Mouse (Mus musculus): ENCODE results near the gene Spx. TPM values are rescaled to one million over a fixed set of nuclear protein-coding genes. Genes with fewer than 3 reads are reported as not detected.

Spx gene
- total RNA-seq, 2 experiments from 2014 or later, result 0.26 TPM; not detected in 1

- no peak for ATAC-seq (ENCODE audit: poor library complexity, severe bottlenecking)
These were observed 11.7 kb downstream of the Spx start for GRCm38 (mm10) chr6:142424976-142425375.

DNA sequence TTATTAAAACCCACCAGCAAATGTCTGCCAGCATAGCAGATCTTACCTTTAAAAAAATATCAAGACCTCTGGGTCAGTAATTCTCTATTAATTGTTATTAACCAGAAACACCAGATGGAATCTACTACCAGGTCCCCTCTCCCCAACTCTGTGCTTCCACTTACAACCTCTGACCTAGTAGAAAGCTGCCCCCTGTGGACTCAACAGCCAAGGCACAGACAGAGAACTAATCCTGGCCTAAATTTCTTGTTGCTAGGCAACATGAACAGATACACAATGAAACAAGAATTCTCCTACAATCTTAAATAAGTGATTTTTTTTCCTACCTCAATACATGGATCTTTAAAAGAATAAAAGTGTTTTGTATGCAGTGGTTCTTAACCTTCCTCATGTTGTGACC, 15.8 kb downstream of the Spx start:
- ATAC-seq (ENCODE audit: poor library complexity, severe bottlenecking), result no peak

GRCm38 (mm10) chr6:142451381-142451780, 38.1 kb downstream of the Spx start:
- no peak for ATAC-seq (ENCODE audit: poor library complexity, severe bottlenecking)

- ATAC-seq (ENCODE audit: poor library complexity, severe bottlenecking), result peak; percentile 70
These were observed 40.1 kb downstream of the Spx start for GRCm38 (mm10) chr6:142453311-142453710.

DNA sequence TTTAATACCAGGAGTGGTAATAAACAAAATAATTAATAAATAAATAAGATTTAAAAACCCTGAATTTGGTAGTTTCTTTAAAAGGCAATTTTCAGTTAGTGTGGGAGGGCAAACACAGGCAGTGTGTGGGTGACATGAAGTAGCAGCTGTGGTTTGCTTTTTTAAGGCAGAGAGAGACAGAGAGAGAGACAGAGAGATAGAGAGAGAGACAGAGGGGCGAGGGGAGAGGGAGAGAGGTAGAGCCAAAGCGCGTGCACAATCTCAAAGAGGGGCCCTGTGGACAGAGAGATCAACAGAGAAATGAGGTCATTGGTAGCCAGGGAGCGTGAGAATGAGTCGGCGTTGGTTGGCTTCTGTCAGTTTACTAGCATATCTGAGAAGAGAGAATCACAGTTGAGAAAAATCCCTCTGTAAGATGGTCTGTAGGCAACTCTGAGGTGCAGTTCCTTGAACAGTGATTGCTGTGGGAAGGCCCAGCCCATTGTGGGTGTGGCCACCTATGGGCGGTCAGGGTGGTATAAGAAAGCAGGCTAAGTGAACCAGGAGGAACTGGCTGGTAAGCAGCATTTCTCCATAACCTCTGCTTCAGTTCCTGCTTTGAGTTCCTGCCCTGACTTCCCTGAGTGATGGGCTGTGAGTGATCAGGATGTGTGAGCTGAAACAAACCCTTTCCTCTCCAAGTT, 42.2 kb downstream of the Spx start:
- peak; percentile 74 for ATAC-seq (ENCODE audit: poor library complexity, severe bottlenecking)

DNA sequence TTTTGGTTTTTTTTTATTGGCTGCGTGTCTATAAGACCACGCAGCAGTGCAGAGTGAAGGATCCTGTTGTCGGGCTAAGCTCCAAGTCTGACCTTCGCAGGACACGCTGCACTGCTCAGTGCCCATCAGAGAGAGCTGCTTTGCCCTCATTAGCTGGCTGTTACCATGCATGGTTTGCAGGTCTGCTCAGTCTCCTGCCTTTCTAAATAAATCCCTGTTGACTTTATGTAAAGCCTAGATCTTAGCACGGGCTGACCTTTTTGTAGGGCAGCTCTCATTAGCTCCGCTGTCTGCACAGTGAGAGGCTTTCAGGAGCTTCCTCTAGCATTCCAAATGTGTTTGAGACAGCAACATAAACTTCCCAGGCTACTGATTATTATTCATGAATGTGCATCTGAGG, 44.8 kb downstream of the Spx start:
- no peak for ATAC-seq (ENCODE audit: poor library complexity, severe bottlenecking)

GRCm38 (mm10) chr6:142459017-142459678, 45.9 kb downstream of the Spx start:
- ATAC-seq (ENCODE audit: poor library complexity, severe bottlenecking), result no peak

GRCm38 (mm10) chr6:142462194-142462593, 49.0 kb downstream of the Spx start:
- no peak for ATAC-seq (ENCODE audit: poor library complexity, severe bottlenecking)

Other genes with a start within 250 kb of the Spx start
- gene Slco1a6, start 204.9 kb upstream of the Spx start, total RNA-seq (2015), result not detected in 2 replicates
- not detected in 2 replicates for gene Slco1a6, start 204.9 kb upstream of the Spx start, total RNA-seq (2017)
- gene Iapp, start 115.0 kb upstream of the Spx start, total RNA-seq (2015), result not detected in 2 replicates
- not detected in 2 replicates for gene Iapp, start 115.0 kb upstream of the Spx start, total RNA-seq (2017)
- not detected in 2 replicates for gene Slco1a5, start 90.5 kb upstream of the Spx start, total RNA-seq (2015)
- gene Slco1a5, start 90.5 kb upstream of the Spx start, total RNA-seq (2017), result not detected in 2 replicates
- gene Pyroxd1, start 67.8 kb upstream of the Spx start, total RNA-seq (2015), result 12.3 and 12.7 TPM in 2 replicates
- gene Pyroxd1, start 67.8 kb upstream of the Spx start, total RNA-seq (2017), result 13.5 and 13.8 TPM in 2 replicates
- gene Recql, start 26.4 kb upstream of the Spx start, total RNA-seq (2015), result 31.5 and 35.0 TPM in 2 replicates
- gene Recql, start 26.4 kb upstream of the Spx start, total RNA-seq (2017), result 32.1 and 50.3 TPM in 2 replicates
- gene Golt1b, start 26.2 kb upstream of the Spx start, total RNA-seq (2015), result 26.3 and 27.7 TPM in 2 replicates
- 30.0 and 31.5 TPM in 2 replicates for gene Golt1b, start 26.2 kb upstream of the Spx start, total RNA-seq (2017)
- gene Gys2, start 59.7 kb downstream of the Spx start, total RNA-seq (2015), result not detected in 2 replicates
- not detected in 2 replicates for gene Gys2, start 59.7 kb downstream of the Spx start, total RNA-seq (2017)
- gene Ldhb, start 94.5 kb downstream of the Spx start, total RNA-seq (2015), result 38.8 and 41.7 TPM in 2 replicates
- gene Ldhb, start 94.5 kb downstream of the Spx start, total RNA-seq (2017), result 26.8 and 28.5 TPM in 2 replicates
- 0.36 TPM in 1 of 2 replicates, not detected in the other for gene Kcnj8, start 158.2 kb downstream of the Spx start, total RNA-seq (2015)
- 0.12 and 0.40 TPM in 2 replicates for gene Kcnj8, start 158.2 kb downstream of the Spx start, total RNA-seq (2017)

Measured in megakaryocyte, adult 5-6 weeks (primary cell).